Mouse (Mus musculus): ENCODE data around the gene Dcn. TPM values are rescaled to one million over a fixed set of nuclear protein-coding genes. Genes with fewer than 3 reads are reported as not detected.

The Dcn gene
- total and polyA plus RNA-seq, 3 experiments, result 0.11 TPM; not detected in 2

- no peak for ATAC-seq (ENCODE audit: extremely low read depth, insufficient number of reproducible peaks, low FRiP score, poor library complexity, severe bottlenecking)
- no peaks in the 10 kb centered on the region for H3K4me1 ChIP-seq (ENCODE audit: insufficient read depth, low read depth, low read length)
- no peak overlapping the region for H3K4me3 ChIP-seq (ENCODE audit: low read depth, low read length)
- TF ChIP-seq GATA1 (IDR thresholded peaks at IDR 0.05; ENCODE audit: borderline replicate concordance, low read length) (no peak), POLR2AphosphoS5 (IDR thresholded peaks at IDR 0.05; ENCODE audit: insufficient replicate concordance, low read depth, low read length) (no peak), GATA2 (IDR thresholded peaks at IDR 0.05; ENCODE audit: borderline replicate concordance, low read depth, low read length) (no peak), TAL1 (conservative IDR thresholded peaks at IDR 0.05; ENCODE audit: low read depth, low read length) (no peak), CTCF (IDR thresholded peaks at IDR 0.05; ENCODE audit: low read depth, low read length) (no peak)
- 0 out of 2 replicates have a peak, but pooled peaks cover 2% of the 10 kb centered on the region for H3K9me3 ChIP-seq (replicated peaks)
- no peak for DNase-seq (ENCODE audit: low spot score)
- no peaks in the 10 kb centered on the region for H3K27me3 ChIP-seq (ENCODE audit: insufficient read depth, low read length)
- no peaks in the 10 kb centered on the region for H3K36me3 ChIP-seq (replicated peaks)
Measured at GRCm38 (mm10) chr10:97456993-97457392, 22.4 kb upstream of the Dcn start.

- Histone ChIP-seq H3K4me3 (ENCODE audit: low read depth, low read length) (no peak overlapping the region), H3K9me3 (replicated peaks) (no peaks in the 10 kb centered on the region), H3K27me3 (ENCODE audit: insufficient read depth, low read length) (no peaks in the 10 kb centered on the region), H3K4me1 (ENCODE audit: insufficient read depth, low read depth, low read length) (no peaks in the 10 kb centered on the region), H3K36me3 (replicated peaks) (no peaks in the 10 kb centered on the region)
- DNase-seq (ENCODE audit: low spot score) (no peak), ATAC-seq (ENCODE audit: extremely low read depth, insufficient number of reproducible peaks, low FRiP score, poor library complexity, severe bottlenecking) (no peak)
- TF ChIP-seq GATA2 (IDR thresholded peaks at IDR 0.05; ENCODE audit: borderline replicate concordance, low read depth, low read length) (no peak), TAL1 (conservative IDR thresholded peaks at IDR 0.05; ENCODE audit: low read depth, low read length) (no peak), GATA1 (IDR thresholded peaks at IDR 0.05; ENCODE audit: borderline replicate concordance, low read length) (no peak), POLR2AphosphoS5 (IDR thresholded peaks at IDR 0.05; ENCODE audit: insufficient replicate concordance, low read depth, low read length) (no peak), CTCF (IDR thresholded peaks at IDR 0.05; ENCODE audit: low read depth, low read length) (no peak)
Measured at GRCm38 (mm10) chr10:97466818-97467217, 12.6 kb upstream of the Dcn start.

- ATAC-seq (ENCODE audit: extremely low read depth, insufficient number of reproducible peaks, low FRiP score, poor library complexity, severe bottlenecking) (no peak), DNase-seq (ENCODE audit: low spot score) (no peak)
- peaks cover 3% of the 10 kb centered on the region; the same call in 1 of the 2 replicates for H3K9me3 ChIP-seq (replicated peaks)
- H3K4me1 ChIP-seq (ENCODE audit: insufficient read depth, low read depth, low read length), result no peaks in the 10 kb centered on the region
- no peaks in the 10 kb centered on the region for H3K36me3 ChIP-seq (replicated peaks)
- H3K4me3 ChIP-seq (ENCODE audit: low read depth, low read length), result no peak overlapping the region
- H3K27me3 ChIP-seq (ENCODE audit: insufficient read depth, low read length), result no peaks in the 10 kb centered on the region
- TF ChIP-seq POLR2AphosphoS5 (IDR thresholded peaks at IDR 0.05; ENCODE audit: insufficient replicate concordance, low read depth, low read length), result no peak
- no peak for TF ChIP-seq GATA1 (IDR thresholded peaks at IDR 0.05; ENCODE audit: borderline replicate concordance, low read length)
- no peak for TF ChIP-seq CTCF (IDR thresholded peaks at IDR 0.05; ENCODE audit: low read depth, low read length)
- TF ChIP-seq GATA2 (IDR thresholded peaks at IDR 0.05; ENCODE audit: borderline replicate concordance, low read depth, low read length), result no peak
- no peak for TF ChIP-seq TAL1 (conservative IDR thresholded peaks at IDR 0.05; ENCODE audit: low read depth, low read length)
Measured at GRCm38 (mm10) chr10:97469411-97470140, 9.8 kb upstream of the Dcn start.

GRCm38 (mm10) chr10:97475460-97475859, 3.9 kb upstream of the Dcn start:
- ATAC-seq (ENCODE audit: extremely low read depth, insufficient number of reproducible peaks, low FRiP score, poor library complexity, severe bottlenecking) (no peak), DNase-seq (ENCODE audit: low spot score) (no peak)
- no peak for TF ChIP-seq TAL1 (conservative IDR thresholded peaks at IDR 0.05; ENCODE audit: low read depth, low read length)
- no peak for TF ChIP-seq POLR2AphosphoS5 (IDR thresholded peaks at IDR 0.05; ENCODE audit: insufficient replicate concordance, low read depth, low read length)
- no peak for TF ChIP-seq GATA2 (IDR thresholded peaks at IDR 0.05; ENCODE audit: borderline replicate concordance, low read depth, low read length)
- no peak for TF ChIP-seq GATA1 (IDR thresholded peaks at IDR 0.05; ENCODE audit: borderline replicate concordance, low read length)
- TF ChIP-seq CTCF (IDR thresholded peaks at IDR 0.05; ENCODE audit: low read depth, low read length), result no peak
- Histone ChIP-seq H3K36me3 (replicated peaks) (no peaks in the 10 kb centered on the region), H3K4me3 (ENCODE audit: low read depth, low read length) (no peak overlapping the region), H3K4me1 (ENCODE audit: insufficient read depth, low read depth, low read length) (no peaks in the 10 kb centered on the region), H3K9me3 (replicated peaks) (peaks cover 5% of the 10 kb centered on the region), H3K27me3 (ENCODE audit: insufficient read depth, low read length) (no peaks in the 10 kb centered on the region)

- DNase-seq (ENCODE audit: low spot score) (no peak), ATAC-seq (ENCODE audit: extremely low read depth, insufficient number of reproducible peaks, low FRiP score, poor library complexity, severe bottlenecking) (no peak)
- Histone ChIP-seq H3K36me3 (replicated peaks) (no peaks in the 10 kb centered on the region), H3K4me1 (ENCODE audit: insufficient read depth, low read depth, low read length) (no peaks in the 10 kb centered on the region), H3K27me3 (ENCODE audit: insufficient read depth, low read length) (no peaks in the 10 kb centered on the region), H3K9me3 (replicated peaks) (peaks cover 5% of the 10 kb centered on the region), H3K4me3 (ENCODE audit: low read depth, low read length) (no peak overlapping the region)
- no peak for TF ChIP-seq GATA1 (IDR thresholded peaks at IDR 0.05; ENCODE audit: borderline replicate concordance, low read length)
- no peak for TF ChIP-seq CTCF (IDR thresholded peaks at IDR 0.05; ENCODE audit: low read depth, low read length)
- TF ChIP-seq POLR2AphosphoS5 (IDR thresholded peaks at IDR 0.05; ENCODE audit: insufficient replicate concordance, low read depth, low read length), result no peak
- no peak for TF ChIP-seq GATA2 (IDR thresholded peaks at IDR 0.05; ENCODE audit: borderline replicate concordance, low read depth, low read length)
- TF ChIP-seq TAL1 (conservative IDR thresholded peaks at IDR 0.05; ENCODE audit: low read depth, low read length), result no peak
Measured at GRCm38 (mm10) chr10:97478259-97478658, 1.1 kb upstream of the Dcn start.

- no peak for ATAC-seq (ENCODE audit: extremely low read depth, insufficient number of reproducible peaks, low FRiP score, poor library complexity, severe bottlenecking)
- Histone ChIP-seq H3K4me1 (ENCODE audit: insufficient read depth, low read depth, low read length) (no peaks in the 10 kb centered on the region), H3K27me3 (ENCODE audit: insufficient read depth, low read length) (no peaks in the 10 kb centered on the region), H3K4me3 (ENCODE audit: low read depth, low read length) (no peak overlapping the region), H3K36me3 (replicated peaks) (no peaks in the 10 kb centered on the region), H3K9me3 (replicated peaks) (peaks cover 4% of the 10 kb centered on the region)
- no peak for DNase-seq (ENCODE audit: low spot score)
- no peak for TF ChIP-seq GATA2 (IDR thresholded peaks at IDR 0.05; ENCODE audit: borderline replicate concordance, low read depth, low read length)
- TF ChIP-seq CTCF (IDR thresholded peaks at IDR 0.05; ENCODE audit: low read depth, low read length), result no peak
- no peak for TF ChIP-seq POLR2AphosphoS5 (IDR thresholded peaks at IDR 0.05; ENCODE audit: insufficient replicate concordance, low read depth, low read length)
- no peak for TF ChIP-seq GATA1 (IDR thresholded peaks at IDR 0.05; ENCODE audit: borderline replicate concordance, low read length)
- no peak for TF ChIP-seq TAL1 (conservative IDR thresholded peaks at IDR 0.05; ENCODE audit: low read depth, low read length)
Measured at GRCm38 (mm10) chr10:97482150-97482549, 2.7 kb downstream of the Dcn start.

Measured in G1E (cell line).